Mouse (Mus musculus) spleen, adult 2 months (tissue): ENCODE measurements around the gene Klhl36.

Source experiments
- CTCF ChIP-seq: fragments of 200-500 bp; IDR thresholded peaks from 2 replicates; pipeline ENCODE4 v1.5.1; 2011; ENCODE audit warnings: mild to moderate bottlenecking, inconsistent platforms; ENCODE audit not compliant: insufficient read depth, insufficient read length, insufficient replicate concordance; ENCODE audit errors: extremely low read depth
- POLR2A ChIP-seq: fragments of 200-500 bp; IDR thresholded peaks from 2 replicates; pipeline ENCODE4 v1.6.1; 2011; ENCODE audit warnings: low read depth, low read length, inconsistent platforms

GRCm38 (mm10) chr8:119838983-119839340, 23.1 kb upstream of the Klhl36 start:
- no peak for TF ChIP-seq CTCF
- no peak for TF ChIP-seq POLR2A
